Mouse (Mus musculus) lung, postnatal 36 days (tissue): ENCODE results near the gene Nek7.

Experiments
- DNase-seq: peaks from one replicate; pipeline ENCODE4 v3.0.0; 2022; ENCODE audit warnings: mixed read lengths

Gene Nek7

GRCm38 (mm10) chr1:138619996-138620461 lies at the start of gene Nek7:
Nek7 (minus strand) TSS chr1:138620141.
- peak; percentile 89 for DNase-seq

- DNase-seq: no peak
Observed at GRCm38 (mm10) chr1:138662342-138662741, 42.4 kb upstream of the Nek7 start.

GRCm38 (mm10) chr1:138654212-138654611 lies 34.3 kb upstream of the Nek7 start:
- DNase-seq: no peak

DNA sequence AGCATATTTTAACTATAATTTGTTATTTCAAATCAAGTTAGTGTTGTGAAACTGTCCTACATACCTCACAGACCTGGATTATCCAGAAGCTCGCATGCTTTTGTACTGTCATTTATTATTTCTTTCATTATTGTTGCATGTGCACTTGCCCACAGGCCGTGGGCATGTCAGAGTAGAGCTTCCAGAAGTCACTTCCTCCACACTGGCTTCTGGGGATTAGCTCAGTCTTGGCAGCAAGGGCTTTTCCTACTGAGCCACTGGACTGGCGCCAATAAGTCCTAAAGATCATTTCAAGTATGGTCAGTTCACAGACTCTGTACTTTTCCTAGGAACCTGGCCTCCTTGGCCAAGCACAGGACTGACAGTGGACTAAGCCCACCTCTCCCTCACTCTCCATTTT lies 25.1 kb upstream of the Nek7 start:
- DNase-seq: peak; percentile 40

- no peak for DNase-seq
Observed at GRCm38 (mm10) chr1:138643306-138643830, 23.4 kb upstream of the Nek7 start.

- DNase-seq: no peak
Observed at GRCm38 (mm10) chr1:138640934-138641461, 21.1 kb upstream of the Nek7 start.

DNA sequence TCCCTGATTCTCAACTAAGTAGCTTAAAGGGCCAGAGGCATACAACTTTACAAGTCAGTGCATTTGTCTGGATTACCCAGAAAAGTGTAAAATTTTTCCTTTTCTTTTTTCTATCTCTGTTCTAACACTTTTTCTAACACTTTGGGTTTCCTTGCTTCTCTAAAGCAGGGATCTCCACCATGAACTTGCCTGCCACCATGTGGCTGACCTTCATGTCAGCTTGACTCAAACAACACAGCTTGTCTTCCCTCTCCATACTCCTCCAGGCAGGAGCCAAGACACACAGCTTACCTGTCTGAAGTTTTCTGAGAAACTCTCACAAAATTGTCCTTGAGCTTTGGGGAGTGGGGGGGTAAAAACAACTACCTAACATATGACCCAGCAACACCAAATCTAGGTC lies 17.9 kb upstream of the Nek7 start:
- DNase-seq: peak; percentile 63

- no peak for DNase-seq
Observed at GRCm38 (mm10) chr1:138634561-138634960, 14.6 kb upstream of the Nek7 start.

- no peak for DNase-seq
Observed at GRCm38 (mm10) chr1:138628919-138629318, 9.0 kb upstream of the Nek7 start.

- no peak for DNase-seq
Observed at GRCm38 (mm10) chr1:138628486-138628885, 8.5 kb upstream of the Nek7 start.

DNA sequence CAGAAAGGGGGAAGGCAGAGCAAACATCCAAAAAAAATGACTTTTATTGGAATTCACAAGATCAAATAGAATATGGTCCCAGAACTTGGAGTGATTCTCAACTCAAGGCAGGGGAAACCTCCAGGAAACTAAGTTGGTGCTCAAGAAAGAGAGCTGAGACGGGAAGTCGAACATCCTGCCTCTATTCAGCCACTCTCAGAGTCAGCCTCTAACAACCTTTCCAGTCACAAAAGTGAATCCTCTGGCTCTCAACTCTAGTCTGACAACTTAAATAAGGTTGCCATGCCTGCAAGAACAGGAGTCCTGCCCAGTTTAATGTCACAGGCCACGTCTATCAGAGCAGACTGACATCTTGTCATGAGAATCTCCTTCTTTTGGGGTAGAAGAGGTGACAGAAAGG lies 7.9 kb upstream of the Nek7 start:
- no peak for DNase-seq

- DNase-seq: no peak
Observed at GRCm38 (mm10) chr1:138626288-138626687, 6.3 kb upstream of the Nek7 start.

DNA sequence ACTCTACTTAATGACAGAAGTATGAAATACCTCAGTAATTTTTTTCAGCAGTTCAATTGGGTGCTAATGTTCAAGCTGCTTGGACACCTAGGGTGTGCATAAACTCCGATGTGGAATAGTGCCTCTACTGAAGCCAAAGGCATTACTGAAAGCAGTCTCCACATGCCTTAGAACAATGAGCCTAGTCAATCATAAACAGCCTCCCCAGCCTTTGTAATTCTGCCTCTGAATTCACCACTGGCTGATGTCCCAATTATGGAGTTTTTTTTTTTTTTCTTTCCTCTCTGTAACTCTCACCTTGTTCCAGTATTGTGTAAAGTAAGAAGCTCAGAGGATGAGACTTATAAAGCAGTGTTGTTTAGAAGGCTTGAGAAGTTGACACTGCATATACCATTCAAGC lies 3.9 kb upstream of the Nek7 start:
- DNase-seq: no peak

DNA sequence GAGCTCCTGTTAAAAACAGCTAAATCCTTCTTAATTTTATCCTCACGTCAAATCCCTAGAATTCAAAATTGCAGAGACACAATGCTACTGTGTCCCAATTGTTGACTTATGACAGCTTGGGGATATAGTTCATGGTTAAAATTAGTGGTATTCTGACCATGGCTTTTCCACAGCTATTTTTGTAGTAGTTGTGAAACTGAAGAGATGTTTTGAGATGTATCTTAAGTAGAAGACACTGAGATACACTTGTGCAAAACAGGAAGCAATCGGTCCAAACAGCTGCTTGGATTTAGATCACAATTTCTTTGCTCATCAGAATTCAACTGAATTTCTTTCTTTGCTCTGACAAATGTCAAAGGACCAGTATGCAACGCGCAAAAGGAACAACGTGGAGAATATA lies 2.9 kb upstream of the Nek7 start:
- no peak for DNase-seq

DNA sequence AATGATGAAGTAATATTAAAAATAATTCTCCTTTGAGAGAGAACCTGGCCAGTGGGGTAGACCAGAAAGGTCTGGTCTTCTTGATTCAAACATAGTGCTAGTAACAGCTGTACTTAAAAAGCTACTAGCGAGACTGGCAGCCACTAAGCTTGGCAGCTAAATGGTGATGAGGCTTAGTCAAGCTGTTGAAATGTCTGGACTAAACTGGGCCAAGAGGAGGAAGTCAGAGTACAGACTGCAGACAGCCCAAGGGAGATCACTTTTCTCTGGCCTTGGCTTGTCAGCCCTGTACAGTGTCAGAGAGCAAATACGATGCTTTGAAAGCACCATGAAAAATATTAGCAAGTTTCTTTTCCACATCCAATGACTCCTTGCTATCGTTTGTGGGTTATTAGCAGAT lies 2.5 kb upstream of the Nek7 start:
- DNase-seq: peak; percentile 52

- peak; percentile 99 for DNase-seq
Observed at GRCm38 (mm10) chr1:138619114-138619971, 598 bp downstream of the Nek7 start.

DNA sequence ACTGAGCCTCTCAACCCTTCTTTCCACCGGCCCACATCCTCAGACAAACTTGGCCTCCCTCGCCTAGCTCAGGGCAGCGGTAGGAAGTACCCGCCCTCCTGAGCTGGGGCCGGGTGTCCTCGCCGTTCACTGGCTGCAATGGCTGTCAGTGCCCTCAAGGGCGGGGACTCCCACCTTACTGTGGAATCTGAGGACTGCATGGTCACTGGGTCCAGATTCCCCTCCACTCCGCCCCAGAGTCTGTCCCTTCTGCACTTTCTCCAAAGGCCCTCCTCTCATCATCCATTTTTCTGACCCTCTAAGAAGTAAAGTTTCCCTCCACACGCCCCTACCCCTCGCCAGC lies 2.0 kb downstream of the Nek7 start:
- DNase-seq: peak; percentile 95

- no peak for DNase-seq
Observed at GRCm38 (mm10) chr1:138617279-138618011, 2.5 kb downstream of the Nek7 start.

DNA sequence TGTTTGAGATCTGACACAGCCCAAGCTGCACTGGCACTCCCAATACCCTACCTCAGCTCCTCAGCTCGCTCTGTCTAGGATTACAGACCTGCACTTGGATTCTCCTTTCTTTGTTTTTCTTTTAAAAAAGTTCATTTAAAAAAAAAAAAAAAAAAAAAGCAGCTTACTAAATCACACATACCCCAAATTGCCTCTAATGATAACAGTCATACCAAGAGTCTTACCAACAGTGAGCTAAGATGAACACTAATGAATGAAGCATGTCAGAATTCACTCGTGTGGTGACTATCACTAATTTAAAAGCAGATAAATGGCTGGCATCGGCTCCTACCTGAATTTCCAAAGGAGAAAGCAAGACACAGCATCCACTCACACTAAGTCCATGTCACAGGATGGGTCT lies 4.6 kb downstream of the Nek7 start:
- no peak for DNase-seq

DNA sequence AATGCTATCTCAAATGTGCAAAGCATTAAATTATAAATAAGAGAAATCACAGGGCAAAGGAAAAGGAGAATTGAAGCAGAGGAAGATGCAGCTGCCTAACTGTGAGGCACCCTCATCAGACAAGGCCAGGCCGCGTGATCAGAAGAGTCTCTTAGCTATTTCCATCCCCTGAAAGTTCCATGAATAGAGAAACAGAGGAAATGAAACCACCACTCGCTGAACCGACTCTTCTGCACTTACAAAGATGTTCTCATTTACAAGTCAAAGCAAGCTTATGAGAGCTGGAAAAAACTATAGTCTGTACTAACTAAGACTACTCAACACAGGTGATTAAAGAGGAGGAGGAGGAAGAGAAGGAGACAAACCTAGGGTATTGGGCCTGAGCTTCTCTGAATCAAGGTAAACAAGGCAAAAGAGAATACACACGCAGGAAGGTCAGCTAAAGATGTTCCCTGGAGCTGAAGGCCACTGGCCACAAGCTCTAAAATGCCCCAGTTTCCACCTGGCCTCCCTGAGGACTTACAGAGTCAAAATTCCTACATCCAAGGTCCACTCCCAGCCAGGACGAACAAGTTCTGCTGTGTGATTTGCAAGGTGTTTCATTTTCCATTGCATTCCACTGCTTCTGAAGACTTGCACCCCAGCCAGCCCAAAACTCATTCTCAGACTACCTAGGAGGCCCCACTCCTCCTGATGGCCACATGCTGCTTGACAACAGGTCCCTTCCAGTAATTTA lies 5.2 kb downstream of the Nek7 start:
- peak; percentile 51 for DNase-seq

DNA sequence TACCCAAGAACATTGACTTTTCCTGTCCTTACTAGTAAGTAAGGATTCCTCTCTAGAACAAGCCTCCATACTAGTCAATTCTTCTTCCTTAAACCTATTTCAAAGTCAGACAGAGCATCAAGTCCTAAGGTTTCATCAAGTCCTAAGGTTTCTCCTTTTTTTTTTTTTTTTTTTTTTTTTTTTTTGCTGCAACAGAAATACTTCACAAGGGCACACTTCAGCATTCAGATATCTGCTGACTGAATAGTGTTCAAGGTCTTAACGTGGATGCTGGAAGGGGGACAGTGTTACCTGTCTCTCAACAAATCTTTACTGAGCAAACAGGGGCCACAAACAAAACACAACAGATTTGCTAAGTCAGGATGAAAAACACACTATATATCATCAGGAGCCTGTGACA lies 7.8 kb downstream of the Nek7 start:
- no peak for DNase-seq

GRCm38 (mm10) chr1:138609176-138609575 lies 10.8 kb downstream of the Nek7 start:
- DNase-seq: peak; percentile 36

GRCm38 (mm10) chr1:138608336-138608735 lies 11.6 kb downstream of the Nek7 start:
- DNase-seq: no peak
